Mouse (Mus musculus): ENCODE results near the gene Olfr235. TPM values are rescaled to one million over a fixed set of nuclear protein-coding genes. Genes with fewer than 3 reads are reported as not detected.

The Olfr235 gene
- polyA plus RNA-seq (2014; fragmentation: Illumina TruSeq; extraction: RNeasy Lipid Tissue Mini Kit (QIAGEN cat#74804); ENCODE audit: low replicate concordance): not detected

GRCm38 (mm10) chr19:12260732-12261131 lies at the start of gene Olfr235:
Gene Olfr235, plus strand, starts transcription at chr19:12261032.

GRCm38 (mm10) chr19:12232496-12232895 lies 28.3 kb upstream of the Olfr235 start, which contains the start of gene Olfr1432:
Gene Olfr1432, minus strand, starts transcription at chr19:12232596.

GRCm38 (mm10) chr19:12241559-12241958 lies 19.3 kb upstream of the Olfr235 start, which contains the start of gene Olfr262:
Gene Olfr262, minus strand, starts transcription at chr19:12241659.

GRCm38 (mm10) chr19:12279554-12279953 lies 18.7 kb downstream of the Olfr235 start, which contains the start of gene Olfr1434:
Gene Olfr1434, plus strand, starts transcription at chr19:12279854.

GRCm38 (mm10) chr19:12299030-12299429 lies 38.2 kb downstream of the Olfr235 start, which contains the start of gene Olfr1436:
Gene Olfr1436, minus strand, starts transcription at chr19:12299130.

Other genes starting within 250 kb of the Olfr235 start
- gene Olfr1423, start 219.7 kb upstream of the Olfr235 start, polyA plus RNA-seq (2014; fragmentation: Illumina TruSeq; extraction: RNeasy Lipid Tissue Mini Kit (QIAGEN cat#74804); ENCODE audit: low replicate concordance): not detected
- gene Olfr1424, start 198.3 kb upstream of the Olfr235 start, polyA plus RNA-seq (2014; fragmentation: Illumina TruSeq; extraction: RNeasy Lipid Tissue Mini Kit (QIAGEN cat#74804); ENCODE audit: low replicate concordance): not detected
- not detected for gene Olfr1425, start 183.3 kb upstream of the Olfr235 start, polyA plus RNA-seq (2014; fragmentation: Illumina TruSeq; extraction: RNeasy Lipid Tissue Mini Kit (QIAGEN cat#74804); ENCODE audit: low replicate concordance)
- not detected for gene Olfr1426, start 169.0 kb upstream of the Olfr235 start, polyA plus RNA-seq (2014; fragmentation: Illumina TruSeq; extraction: RNeasy Lipid Tissue Mini Kit (QIAGEN cat#74804); ENCODE audit: low replicate concordance)
- gene Olfr1427, start 157.7 kb upstream of the Olfr235 start, polyA plus RNA-seq (2014; fragmentation: Illumina TruSeq; extraction: RNeasy Lipid Tissue Mini Kit (QIAGEN cat#74804); ENCODE audit: low replicate concordance): not detected
- gene Olfr1428, start 145.1 kb upstream of the Olfr235 start, polyA plus RNA-seq (2014; fragmentation: Illumina TruSeq; extraction: RNeasy Lipid Tissue Mini Kit (QIAGEN cat#74804); ENCODE audit: low replicate concordance): not detected
- gene Olfr76, start 137.8 kb upstream of the Olfr235 start, polyA plus RNA-seq (2014; fragmentation: Illumina TruSeq; extraction: RNeasy Lipid Tissue Mini Kit (QIAGEN cat#74804); ENCODE audit: low replicate concordance): not detected
- not detected for gene Olfr1555-ps1, start 90.9 kb upstream of the Olfr235 start, polyA plus RNA-seq (2014; fragmentation: Illumina TruSeq; extraction: RNeasy Lipid Tissue Mini Kit (QIAGEN cat#74804); ENCODE audit: low replicate concordance)
- gene Olfr1431, start 60.4 kb upstream of the Olfr235 start, polyA plus RNA-seq (2014; fragmentation: Illumina TruSeq; extraction: RNeasy Lipid Tissue Mini Kit (QIAGEN cat#74804); ENCODE audit: low replicate concordance): not detected
- not detected for gene Olfr1432, start 28.4 kb upstream of the Olfr235 start, polyA plus RNA-seq (2014; fragmentation: Illumina TruSeq; extraction: RNeasy Lipid Tissue Mini Kit (QIAGEN cat#74804); ENCODE audit: low replicate concordance)
- not detected for gene Olfr262, start 19.4 kb upstream of the Olfr235 start, polyA plus RNA-seq (2014; fragmentation: Illumina TruSeq; extraction: RNeasy Lipid Tissue Mini Kit (QIAGEN cat#74804); ENCODE audit: low replicate concordance)
- not detected for gene Olfr1434, start 18.8 kb downstream of the Olfr235 start, polyA plus RNA-seq (2014; fragmentation: Illumina TruSeq; extraction: RNeasy Lipid Tissue Mini Kit (QIAGEN cat#74804); ENCODE audit: low replicate concordance)
- not detected for gene Olfr1436, start 38.1 kb downstream of the Olfr235 start, polyA plus RNA-seq (2014; fragmentation: Illumina TruSeq; extraction: RNeasy Lipid Tissue Mini Kit (QIAGEN cat#74804); ENCODE audit: low replicate concordance)
- not detected for gene Olfr1437, start 64.1 kb downstream of the Olfr235 start, polyA plus RNA-seq (2014; fragmentation: Illumina TruSeq; extraction: RNeasy Lipid Tissue Mini Kit (QIAGEN cat#74804); ENCODE audit: low replicate concordance)
- not detected for gene Olfr1438-ps1, start 74.9 kb downstream of the Olfr235 start, polyA plus RNA-seq (2014; fragmentation: Illumina TruSeq; extraction: RNeasy Lipid Tissue Mini Kit (QIAGEN cat#74804); ENCODE audit: low replicate concordance)
- not detected for gene Olfr1440, start 126.2 kb downstream of the Olfr235 start, polyA plus RNA-seq (2014; fragmentation: Illumina TruSeq; extraction: RNeasy Lipid Tissue Mini Kit (QIAGEN cat#74804); ENCODE audit: low replicate concordance)
- gene Olfr1441, start 156.4 kb downstream of the Olfr235 start, polyA plus RNA-seq (2014; fragmentation: Illumina TruSeq; extraction: RNeasy Lipid Tissue Mini Kit (QIAGEN cat#74804); ENCODE audit: low replicate concordance): not detected
- gene Pfpl, start 166.9 kb downstream of the Olfr235 start, polyA plus RNA-seq (2014; fragmentation: Illumina TruSeq; extraction: RNeasy Lipid Tissue Mini Kit (QIAGEN cat#74804); ENCODE audit: low replicate concordance): not detected
- 68.6 TPM for gene Mpeg1, start 199.7 kb downstream of the Olfr235 start, polyA plus RNA-seq (2014; fragmentation: Illumina TruSeq; extraction: RNeasy Lipid Tissue Mini Kit (QIAGEN cat#74804); ENCODE audit: low replicate concordance)
- gene Dtx4, start 240.4 kb downstream of the Olfr235 start, polyA plus RNA-seq (2014; fragmentation: Illumina TruSeq; extraction: RNeasy Lipid Tissue Mini Kit (QIAGEN cat#74804); ENCODE audit: low replicate concordance): 12.3 TPM

All from small intestine, adult 10 weeks (tissue).